Mouse (Mus musculus) midbrain, embryonic 14.5 days (tissue): ENCODE measurements at regions not wholly inside any gene's neighbourhood (a gene's known extent, or its start where the extent isn't known, plus 50 kb on each side); places are given as distances from the start of the nearest gene placed in this dataset.

Source experiments
- ATAC-seq: fragments of 200-750 bp; cut with Nextera tagmentation; 2 replicates; pipeline ENCODE4 v1.8.0; 2017; ENCODE audit warnings: moderate number of reproducible peaks, moderate library complexity; ENCODE audit not compliant: low FRiP score, low TSS enrichment
- DNase-seq: peaks from one replicate; pipeline ENCODE4 v3.0.0-alpha.2; 2015
- H3K27ac ChIP-seq: fragments of 300-500 bp; sonication (generic); replicated peaks from 2 replicates; pipeline ENCODE4 v1.5.1; 2014; ENCODE audit warnings: mild to moderate bottlenecking, low read depth, low read length, moderate library complexity
- H3K27me3 ChIP-seq: fragments of 300-500 bp; sonication (generic); 2 replicates; pipeline ENCODE4 v1.6.1; 2014; ENCODE audit warnings: low read length, control low read depth, mixed read lengths; ENCODE audit not compliant: control insufficient read depth, insufficient read depth
- H3K36me3 ChIP-seq: fragments of 300-500 bp; sonication (generic); 2 replicates; pipeline ENCODE4 v1.6.1; 2014; ENCODE audit warnings: low read length, control low read depth; ENCODE audit not compliant: control insufficient read depth, insufficient read depth
- H3K4me1 ChIP-seq: fragments of 300-500 bp; sonication (generic); 2 replicates; pipeline ENCODE4 v1.6.1; 2014; ENCODE audit warnings: mild to moderate bottlenecking, antibody characterized with exemption, low read length, control low read depth; ENCODE audit not compliant: control insufficient read depth, insufficient read depth
- H3K4me2 ChIP-seq: fragments of 300-500 bp; sonication (generic); 2 replicates; pipeline ENCODE4 v1.6.1; 2014; ENCODE audit warnings: mild to moderate bottlenecking, low read length, moderate library complexity
- H3K4me3 ChIP-seq: fragments of 300-500 bp; sonication (generic); replicated peaks from 2 replicates; pipeline ENCODE4 v1.5.1; 2014; ENCODE audit warnings: low read depth, low read length
- H3K9ac ChIP-seq: fragments of 300-500 bp; sonication (generic); replicated peaks from 2 replicates; pipeline ENCODE4 v1.6.1; 2014; ENCODE audit warnings: mild to moderate bottlenecking, low read length, moderate library complexity
- H3K9me3 ChIP-seq: fragments of 300-500 bp; sonication (generic); 2 replicates; pipeline ENCODE4 v1.6.1; 2016; ENCODE audit warnings: low read length, control low read depth, mixed read lengths; ENCODE audit not compliant: control insufficient read depth
- WGBS: fragments of 180-500 bp; shearing (Covaris S2); extraction: QIAGEN DNeasy Blood & Tissue Kit; methylation state at CpG from one replicate; pipeline ENCODE4 v1.1.7; 2014; 5-methylcytosine and 5-hydroxymethylcytosine counted together

GRCm38 (mm10) chr9:72166084-72166483 lies 54.4 kb upstream of the Tcf12 start:
- Histone ChIP-seq H3K9me3 (no peaks in the 10 kb centered on the region), H3K27me3 (no peaks in the 10 kb centered on the region), H3K4me3 (no peak overlapping the region), H3K4me1 (0 out of 2 replicates have a peak, but pooled peaks cover 4% of the 10 kb centered on the region), H3K36me3 (no peaks in the 10 kb centered on the region), H3K27ac (no peak overlapping the region), H3K9ac (no peak overlapping the region), H3K4me2 (no peak overlapping the region)
- ATAC-seq (no peak), DNase-seq (no peak)
- WGBS = 86% methylated on average over 5 of the region's 5 CpGs

DNA sequence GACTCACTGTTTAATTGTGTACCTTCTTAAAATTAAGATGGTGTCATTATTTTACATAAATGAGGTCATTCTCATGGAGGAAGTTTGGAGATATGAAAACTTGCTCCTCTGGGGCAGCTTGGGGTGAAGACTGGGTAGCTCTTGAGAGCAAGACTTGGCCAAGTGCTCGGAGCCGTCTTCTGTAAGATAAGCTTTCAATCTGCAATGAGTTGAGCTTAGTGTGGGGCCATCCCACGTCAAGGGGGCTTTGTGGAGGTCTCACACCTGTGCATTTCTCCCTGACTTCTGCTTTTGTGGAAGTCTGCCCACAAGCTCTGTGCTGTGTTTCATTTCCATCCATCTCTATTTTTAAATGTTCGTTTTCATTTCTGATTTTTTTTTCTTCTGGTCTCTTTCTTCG lies 54.9 kb upstream of the Tcf12 start:
- H3K9ac ChIP-seq = no peak overlapping the region
- H3K27ac ChIP-seq = no peak overlapping the region
- no peaks in the 10 kb centered on the region for H3K27me3 ChIP-seq
- H3K4me1 ChIP-seq = 0 out of 2 replicates have a peak, but pooled peaks cover 4% of the 10 kb centered on the region
- no peak overlapping the region for H3K4me3 ChIP-seq
- DNase-seq (no peak), ATAC-seq (no peak)
- H3K4me2 ChIP-seq = no peak overlapping the region
- no peaks in the 10 kb centered on the region for H3K36me3 ChIP-seq
- no peaks in the 10 kb centered on the region for H3K9me3 ChIP-seq
- 87% methylated on average over 5 of the region's 5 CpGs for WGBS

GRCm38 (mm10) chr9:72169231-72169630 lies 57.6 kb upstream of the Tcf12 start:
- Histone ChIP-seq H3K4me2 (peak overlapping the region; percentile 50; the same call in 1 of the 2 replicates), H3K9ac (no peak overlapping the region), H3K9me3 (no peaks in the 10 kb centered on the region), H3K4me3 (no peak overlapping the region), H3K27ac (no peak overlapping the region), H3K4me1 (0 out of 2 replicates have a peak, but pooled peaks cover 4% of the 10 kb centered on the region), H3K36me3 (no peaks in the 10 kb centered on the region), H3K27me3 (no peaks in the 10 kb centered on the region)
- WGBS = 49% methylated on average over 5 of the region's 5 CpGs
- no peak for ATAC-seq
- DNase-seq = peak; percentile 6

DNA sequence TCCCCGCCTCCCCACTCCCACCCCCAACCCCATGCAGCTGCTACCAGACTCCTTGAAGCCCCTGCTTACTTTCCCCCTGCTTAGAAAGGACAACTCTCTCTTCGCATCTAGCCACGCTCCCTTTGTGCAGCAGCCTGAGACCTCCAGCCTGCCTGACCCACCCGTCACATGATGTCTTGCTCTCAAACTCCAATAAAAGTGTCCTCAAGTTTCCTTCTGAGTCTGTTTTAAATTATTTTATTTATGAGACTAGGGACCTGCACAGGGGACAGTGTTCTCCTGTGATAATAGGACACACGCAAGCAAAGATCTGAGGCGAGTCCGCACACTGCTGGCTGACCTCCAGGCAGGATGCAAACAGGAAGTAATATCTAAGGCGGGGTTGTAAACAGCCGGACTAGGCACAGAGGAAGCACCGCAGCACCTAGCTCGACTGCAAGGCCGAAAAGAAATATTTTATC lies 58.1 kb upstream of the Tcf12 start:
- Histone ChIP-seq H3K27ac (no peak overlapping the region), H3K27me3 (no peaks in the 10 kb centered on the region), H3K9ac (no peak overlapping the region; the same call in 1 of the 2 replicates), H3K36me3 (no peaks in the 10 kb centered on the region), H3K4me3 (peak overlapping the region; percentile 11; the same call in 1 of the 2 replicates), H3K9me3 (no peaks in the 10 kb centered on the region), H3K4me1 (0 out of 2 replicates have a peak, but pooled peaks cover 4% of the 10 kb centered on the region), H3K4me2 (peak overlapping the region; percentile 50)
- DNase-seq (peak; percentile 46), ATAC-seq (no peak)
- WGBS = 1% methylated on average over 12 of the region's 12 CpGs

- DNase-seq (peak; percentile 14), ATAC-seq (no peak)
- Histone ChIP-seq H3K9ac (no peak overlapping the region; the same call in 1 of the 2 replicates), H3K9me3 (no peaks in the 10 kb centered on the region), H3K36me3 (no peaks in the 10 kb centered on the region), H3K27me3 (no peaks in the 10 kb centered on the region), H3K4me1 (0 out of 2 replicates have a peak, but pooled peaks cover 4% of the 10 kb centered on the region), H3K4me3 (peak overlapping the region; percentile 11; the same call in 1 of the 2 replicates), H3K4me2 (peak overlapping the region; percentile 50), H3K27ac (no peak overlapping the region)
- 4% methylated on average over 9 of the region's 9 CpGs for WGBS
Measured at GRCm38 (mm10) chr9:72170235-72170634, 58.6 kb upstream of the Tcf12 start.

- H3K27ac ChIP-seq = no peak overlapping the region
- 97% methylated on average over 1 of the region's 1 CpGs for WGBS
- DNase-seq (no peak), ATAC-seq (no peak)
- H3K4me3 ChIP-seq = no peak overlapping the region
- H3K4me2 ChIP-seq = no peak overlapping the region
- H3K36me3 ChIP-seq = no peaks in the 10 kb centered on the region
- H3K4me1 ChIP-seq = 0 out of 2 replicates have a peak, but pooled peaks cover 4% of the 10 kb centered on the region
- no peak overlapping the region for H3K9ac ChIP-seq
- H3K9me3 ChIP-seq = no peaks in the 10 kb centered on the region
- H3K27me3 ChIP-seq = no peaks in the 10 kb centered on the region
Measured at GRCm38 (mm10) chr9:72172331-72172730, 60.7 kb upstream of the Tcf12 start.

- no peak for DNase-seq
- Histone ChIP-seq H3K27me3 (no peaks in the 10 kb centered on the region), H3K4me3 (no peak overlapping the region), H3K4me2 (no peak overlapping the region), H3K4me1 (no peaks in the 10 kb centered on the region), H3K9ac (no peak overlapping the region), H3K9me3 (no peaks in the 10 kb centered on the region), H3K27ac (no peak overlapping the region), H3K36me3 (no peaks in the 10 kb centered on the region)
- 87% methylated on average over 6 of the region's 6 CpGs for WGBS
- ATAC-seq = no peak
Measured at GRCm38 (mm10) chr9:72180972-72181371, 69.3 kb upstream of the Tcf12 start.

- Histone ChIP-seq H3K4me3 (no peak overlapping the region), H3K4me2 (no peak overlapping the region), H3K9ac (no peak overlapping the region), H3K4me1 (no peaks in the 10 kb centered on the region), H3K36me3 (no peaks in the 10 kb centered on the region), H3K27ac (no peak overlapping the region), H3K27me3 (no peaks in the 10 kb centered on the region), H3K9me3 (no peaks in the 10 kb centered on the region)
- DNase-seq (no peak), ATAC-seq (no peak)
- WGBS = 93% methylated on average over 10 of the region's 10 CpGs
Measured at GRCm38 (mm10) chr9:72183336-72183735, 71.7 kb upstream of the Tcf12 start.

GRCm38 (mm10) chr9:72183925-72184324 lies 72.3 kb upstream of the Tcf12 start:
- no peaks in the 10 kb centered on the region for H3K27me3 ChIP-seq

More at GRCm38 (mm10) chr9:72183925-72184324, 72.3 kb upstream of the Tcf12 start:
- 91% methylated on average over 10 of the region's 10 CpGs for WGBS
- H3K9ac ChIP-seq = no peak overlapping the region
- no peak for DNase-seq
- H3K4me2 ChIP-seq = no peak overlapping the region
- no peaks in the 10 kb centered on the region for H3K36me3 ChIP-seq
- no peak overlapping the region for H3K27ac ChIP-seq
- H3K4me1 ChIP-seq = no peaks in the 10 kb centered on the region
- H3K4me3 ChIP-seq = no peak overlapping the region
- H3K9me3 ChIP-seq = no peaks in the 10 kb centered on the region
- no peak for ATAC-seq
